Mouse (Mus musculus) bone marrow macrophage, adult 2 months (primary cell): ENCODE data around the gene Slc22a23. TPM values are rescaled to one million over a fixed set of nuclear protein-coding genes. Genes with fewer than 3 reads are reported as not detected.

Experiments used
- H3K27ac ChIP-seq: 2 replicates; pipeline ENCODE4 v1.5.1; 2012; ENCODE audit warnings: low read depth, low read length; ENCODE audit not compliant: insufficient read depth
- H3K4me1 ChIP-seq: 2 replicates; pipeline ENCODE4 v1.6.1; 2012; ENCODE audit warnings: low read length; ENCODE audit not compliant: control insufficient read depth, insufficient read depth
- H3K4me3 ChIP-seq: 2 replicates; pipeline ENCODE4 v1.5.1; 2012; ENCODE audit warnings: mild to moderate bottlenecking, low read length, moderate library complexity; ENCODE audit not compliant: insufficient read depth
- CTCF ChIP-seq: IDR thresholded peaks from 2 replicates; pipeline ENCODE4 v1.5.1; 2012; ENCODE audit warnings: low read depth, mild to moderate bottlenecking, low read length, moderate library complexity
- POLR2A ChIP-seq: IDR thresholded peaks from 2 replicates; pipeline ENCODE4 v1.6.1; 2012; ENCODE audit warnings: mild to moderate bottlenecking, low read depth, low read length, borderline replicate concordance
- polyA plus RNA-seq: library from polyadenylated mRNA; stranded (reverse); fragments of >200 nt; gene quantifications from 2 replicates; pipeline ENCODE4 v1.2.4, GENCODE M21; 2012; ENCODE audit not compliant: missing spikeins, insufficient read depth, insufficient read length

The Slc22a23 gene
- polyA plus RNA-seq, 1 experiment, result not detected

GRCm38 (mm10) chr13:34227720-34228661 lies 117.0 kb downstream of the Slc22a23 start:
- TF ChIP-seq POLR2A, result no peak
- no peak for TF ChIP-seq CTCF
- H3K4me1 ChIP-seq, result peaks cover 4% of the 10 kb centered on the region
- no peak overlapping the region for H3K4me3 ChIP-seq
- H3K27ac ChIP-seq, result no peak overlapping the region

DNA sequence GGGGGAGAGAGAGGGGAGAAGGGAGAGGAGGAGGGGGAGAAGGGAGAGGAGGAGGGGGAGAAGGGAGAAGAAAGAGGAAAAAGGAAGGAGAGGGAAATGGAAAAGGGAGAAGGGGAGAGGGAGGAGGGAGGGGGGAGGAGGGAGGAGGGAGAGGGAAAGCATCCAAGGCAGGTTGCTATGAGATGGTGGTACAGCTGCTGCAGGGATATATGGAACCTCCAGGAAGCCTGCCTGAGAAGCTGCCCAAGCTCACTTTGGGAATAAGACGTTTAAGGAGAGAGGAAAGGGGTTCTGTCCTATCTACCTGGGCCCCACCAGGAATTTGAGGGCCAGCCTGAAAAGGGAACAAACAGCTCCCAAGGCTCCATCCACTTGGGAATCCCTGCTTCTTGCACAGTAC lies 118.0 kb downstream of the Slc22a23 start:
- Histone ChIP-seq H3K4me1 (peaks cover 4% of the 10 kb centered on the region), H3K27ac (no peak overlapping the region), H3K4me3 (no peak overlapping the region)
- TF ChIP-seq POLR2A, result no peak
- TF ChIP-seq CTCF, result no peak

DNA sequence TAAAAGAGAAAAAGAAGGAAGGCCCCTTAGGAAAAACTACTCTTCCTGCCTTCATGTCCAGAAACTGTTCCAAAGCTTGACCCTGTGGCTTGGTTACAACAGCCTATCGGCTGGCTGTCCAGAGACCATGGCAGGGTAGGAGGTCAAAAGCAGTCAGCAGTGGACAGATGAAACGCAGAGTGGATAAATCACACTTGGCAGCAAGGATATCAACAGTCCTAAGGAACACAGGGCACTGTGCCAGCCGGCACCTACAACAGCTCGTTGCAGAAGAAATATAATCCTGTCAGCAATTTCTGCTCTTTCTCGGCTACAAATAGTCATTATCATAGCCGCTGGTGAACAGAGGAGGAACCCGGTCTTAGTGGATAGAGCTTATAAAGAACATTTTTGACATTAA lies 122.0 kb downstream of the Slc22a23 start:
- no peaks in the 10 kb centered on the region for H3K4me1 ChIP-seq
- no peak overlapping the region for H3K27ac ChIP-seq
- H3K4me3 ChIP-seq, result no peak overlapping the region
- no peak for TF ChIP-seq POLR2A
- TF ChIP-seq CTCF, result no peak

GRCm38 (mm10) chr13:34219728-34220127 lies 125.3 kb downstream of the Slc22a23 start:
- H3K4me3 ChIP-seq, result no peak overlapping the region
- TF ChIP-seq POLR2A (no peak), CTCF (no peak)
- no peaks in the 10 kb centered on the region for H3K4me1 ChIP-seq
- H3K27ac ChIP-seq, result no peak overlapping the region

DNA sequence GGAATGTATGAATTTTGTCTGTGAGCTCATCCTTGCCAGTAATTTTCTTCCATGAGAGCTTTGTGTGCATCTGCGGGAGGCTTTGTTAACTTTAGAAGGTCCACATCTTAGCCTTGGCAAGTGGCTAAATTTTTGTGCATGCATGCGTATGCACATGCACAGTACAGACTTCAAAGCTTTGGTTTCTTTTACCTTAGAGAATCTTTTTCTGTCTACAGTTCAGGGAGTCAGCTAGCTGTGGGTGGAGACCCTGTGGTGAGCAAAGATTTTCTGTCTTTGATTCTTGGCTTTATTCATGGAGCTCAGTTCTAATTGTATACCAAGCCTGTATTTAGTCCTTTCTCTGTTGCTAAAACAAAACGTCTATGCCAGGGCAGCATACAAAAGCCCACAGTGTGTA lies 126.2 kb downstream of the Slc22a23 start:
- TF ChIP-seq POLR2A (no peak), CTCF (no peak)
- Histone ChIP-seq H3K4me1 (no peaks in the 10 kb centered on the region), H3K27ac (no peak overlapping the region), H3K4me3 (no peak overlapping the region)

GRCm38 (mm10) chr13:34214855-34215254 lies 130.1 kb downstream of the Slc22a23 start:
- Histone ChIP-seq H3K27ac (no peak overlapping the region), H3K4me3 (no peak overlapping the region), H3K4me1 (no peaks in the 10 kb centered on the region)
- TF ChIP-seq CTCF (no peak), POLR2A (no peak)

- Histone ChIP-seq H3K27ac (no peak overlapping the region), H3K4me1 (no peaks in the 10 kb centered on the region), H3K4me3 (no peak overlapping the region)
- no peak for TF ChIP-seq POLR2A
- no peak for TF ChIP-seq CTCF
These were observed 132.2 kb downstream of the Slc22a23 start for GRCm38 (mm10) chr13:34212735-34213212.

GRCm38 (mm10) chr13:34211261-34211775 lies 133.7 kb downstream of the Slc22a23 start:
- no peak for TF ChIP-seq POLR2A
- TF ChIP-seq CTCF, result no peak
- no peak overlapping the region for H3K4me3 ChIP-seq
- H3K4me1 ChIP-seq, result no peaks in the 10 kb centered on the region
- H3K27ac ChIP-seq, result no peak overlapping the region

GRCm38 (mm10) chr13:34207714-34208470 lies 137.1 kb downstream of the Slc22a23 start:
- H3K27ac ChIP-seq, result no peak overlapping the region
- H3K4me3 ChIP-seq, result no peak overlapping the region
- no peaks in the 10 kb centered on the region for H3K4me1 ChIP-seq
- TF ChIP-seq POLR2A (no peak), CTCF (no peak)

- no peak for TF ChIP-seq POLR2A
- no peak for TF ChIP-seq CTCF
- no peak overlapping the region for H3K27ac ChIP-seq
- no peak overlapping the region for H3K4me3 ChIP-seq
- H3K4me1 ChIP-seq, result no peaks in the 10 kb centered on the region
These were observed 139.8 kb downstream of the Slc22a23 start for GRCm38 (mm10) chr13:34205216-34205615.
